Mouse (Mus musculus) forebrain, embryonic 16.5 days (tissue): ENCODE measurements around the gene Tnfrsf11a. TPM values are rescaled to one million over a fixed set of nuclear protein-coding genes. Genes with fewer than 3 reads are reported as not detected.
A peak's percentile ranks its signal among the peaks of the same experiment; 100 is the strongest.
"Not testable (repeated sequence)": the region's sequence is repeated elsewhere in the genome, so short reads cannot be mapped to it uniquely, and the experiment has no call there.

ENCODE experiments used
- ATAC-seq: fragments of 200-750 bp; cut with Nextera tagmentation; 2 replicates; pipeline ENCODE4 v1.8.0; 2017; ENCODE audit warnings: mild to moderate bottlenecking, moderate library complexity
- H3K27ac ChIP-seq: fragments of 300-500 bp; sonication (generic); 2 replicates; pipeline ENCODE4 v1.5.1; 2014; ENCODE audit warnings: low read length, control low read depth
- H3K27me3 ChIP-seq: fragments of 300-500 bp; sonication (generic); replicated peaks from 2 replicates; pipeline ENCODE4 v1.6.1; 2014; ENCODE audit warnings: low read length; ENCODE audit not compliant: control insufficient read depth, insufficient read depth
- H3K36me3 ChIP-seq: fragments of 300-500 bp; sonication (generic); 2 replicates; pipeline ENCODE4 v1.6.1; 2014; ENCODE audit not compliant: control insufficient read depth, insufficient read depth
- H3K4me1 ChIP-seq: fragments of 300-500 bp; sonication (generic); replicated peaks from 2 replicates; pipeline ENCODE4 v1.6.1; 2014; ENCODE audit warnings: low read length; ENCODE audit not compliant: control insufficient read depth, insufficient read depth
- H3K4me2 ChIP-seq: fragments of 300-500 bp; sonication (generic); 2 replicates; pipeline ENCODE4 v1.6.1; 2014; ENCODE audit warnings: mild to moderate bottlenecking, low read length, control low read depth
- H3K4me3 ChIP-seq: fragments of 300-500 bp; sonication (generic); replicated peaks from 2 replicates; pipeline ENCODE4 v1.5.1; 2014; ENCODE audit warnings: mild to moderate bottlenecking, low read length, control low read depth
- H3K9ac ChIP-seq: fragments of 300-500 bp; sonication (generic); replicated peaks from 2 replicates; pipeline ENCODE4 v1.6.1; 2014; ENCODE audit warnings: low read depth, low read length, control low read depth
- H3K9me3 ChIP-seq: fragments of 300-500 bp; sonication (generic); 2 replicates; pipeline ENCODE4 v1.6.1; 2016; ENCODE audit warnings: low read length; ENCODE audit not compliant: control insufficient read depth
- WGBS: fragments of 180-500 bp; shearing (Covaris S2); extraction: QIAGEN DNeasy Blood & Tissue Kit; methylation state at CpG from one replicate; pipeline ENCODE4 v1.1.7; 2014; 5-methylcytosine and 5-hydroxymethylcytosine counted together
- polyA plus RNA-seq: library from polyadenylated mRNA; unstranded; fragments of >200 nt; fragmentation: Nextera tagmentation; extraction: Ambion mirVana; gene quantifications from 2 replicates; pipeline ENCODE4 v1.2.1, GENCODE M21; 2015

The Tnfrsf11a gene
- polyA plus RNA-seq, 1 experiment from 2014 or later, result 0.18 TPM

DNA sequence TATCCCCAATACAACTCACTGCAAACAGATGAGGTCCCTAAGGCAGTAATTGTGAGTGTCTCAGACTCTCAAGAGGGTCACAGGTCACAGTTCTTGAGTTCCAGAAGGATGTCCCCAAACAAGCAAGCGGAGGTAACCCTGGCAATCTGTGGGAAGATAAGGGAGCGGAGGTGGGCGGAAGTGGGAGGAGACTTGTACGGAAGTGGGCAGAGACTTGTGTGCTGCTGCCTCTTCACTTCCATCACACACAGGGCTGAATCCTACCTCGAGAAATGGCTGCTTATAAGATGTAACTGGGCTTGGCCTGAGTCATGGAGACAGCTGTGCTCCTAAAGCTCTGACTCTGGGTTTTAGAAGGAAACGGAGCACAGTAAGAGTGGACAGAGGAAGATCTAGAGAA, 22.4 kb downstream of the Tnfrsf11a start:
- no peak for ATAC-seq
- no peak overlapping the region for H3K27ac ChIP-seq
- no peaks in the 10 kb centered on the region for H3K27me3 ChIP-seq
- 82% methylated on average over 6 of the region's 6 CpGs for WGBS
- H3K36me3 ChIP-seq, result no peaks in the 10 kb centered on the region
- H3K4me2 ChIP-seq, result no peak overlapping the region
- H3K9me3 ChIP-seq, result no peaks in the 10 kb centered on the region
- no peak overlapping the region for H3K9ac ChIP-seq
- H3K4me3 ChIP-seq, result no peak overlapping the region
- H3K4me1 ChIP-seq, result no peaks in the 10 kb centered on the region

DNA sequence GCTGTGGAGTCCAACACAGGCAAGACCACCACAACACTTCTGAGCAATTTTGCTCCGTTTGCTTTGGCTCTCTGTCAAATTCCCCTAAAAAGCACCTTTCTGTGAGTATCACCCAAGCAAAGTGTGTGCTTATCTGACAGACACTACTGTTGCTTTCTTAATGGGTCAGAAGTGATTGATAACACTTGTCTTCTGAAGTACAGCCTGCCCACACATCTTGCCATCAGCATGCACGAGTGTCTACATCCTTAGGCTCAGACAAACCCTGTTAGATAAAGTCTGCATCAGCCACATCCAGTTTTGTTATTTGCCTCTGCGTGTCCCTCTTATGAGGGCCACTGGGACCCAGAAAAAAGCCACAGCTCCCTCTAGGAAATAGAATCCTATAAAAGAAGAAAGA, 23.8 kb downstream of the Tnfrsf11a start:
- 86% methylated on average over 3 of the region's 3 CpGs for WGBS
- H3K27me3 ChIP-seq, result no peaks in the 10 kb centered on the region
- no peaks in the 10 kb centered on the region for H3K36me3 ChIP-seq
- no peak overlapping the region for H3K4me3 ChIP-seq
- no peaks in the 10 kb centered on the region for H3K9me3 ChIP-seq
- H3K4me2 ChIP-seq, result no peak overlapping the region
- H3K9ac ChIP-seq, result no peak overlapping the region
- H3K4me1 ChIP-seq, result no peaks in the 10 kb centered on the region
- H3K27ac ChIP-seq, result no peak overlapping the region
- ATAC-seq, result no peak

DNA sequence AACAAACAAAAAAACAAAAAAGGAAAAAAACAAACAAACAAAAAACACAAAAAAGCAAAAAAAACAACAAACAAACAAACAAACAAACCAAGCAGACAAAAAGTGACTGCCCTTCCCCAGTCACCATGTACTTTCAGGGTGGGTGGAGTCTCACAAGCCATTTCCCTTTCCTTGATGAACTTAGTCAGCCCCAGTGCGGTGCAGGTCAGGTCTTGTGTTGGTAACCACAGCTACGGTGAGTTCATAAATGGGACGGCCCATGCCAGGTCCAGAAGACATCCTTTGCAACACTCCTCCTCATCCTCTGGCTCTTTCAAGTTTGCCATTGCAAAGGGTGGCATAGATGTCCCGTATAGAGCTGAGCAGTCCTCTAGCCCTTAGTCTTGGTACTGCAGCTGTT, 25.0 kb downstream of the Tnfrsf11a start:
- H3K27ac ChIP-seq, result no peak overlapping the region
- H3K36me3 ChIP-seq, result no peaks in the 10 kb centered on the region
- no peak overlapping the region for H3K4me2 ChIP-seq
- no peaks in the 10 kb centered on the region for H3K4me1 ChIP-seq
- H3K9ac ChIP-seq, result no peak overlapping the region
- H3K9me3 ChIP-seq, result no peaks in the 10 kb centered on the region
- no peaks in the 10 kb centered on the region for H3K27me3 ChIP-seq
- no peak overlapping the region for H3K4me3 ChIP-seq
- no peak for ATAC-seq
- WGBS, result 91% methylated on average over 4 of the region's 4 CpGs

DNA sequence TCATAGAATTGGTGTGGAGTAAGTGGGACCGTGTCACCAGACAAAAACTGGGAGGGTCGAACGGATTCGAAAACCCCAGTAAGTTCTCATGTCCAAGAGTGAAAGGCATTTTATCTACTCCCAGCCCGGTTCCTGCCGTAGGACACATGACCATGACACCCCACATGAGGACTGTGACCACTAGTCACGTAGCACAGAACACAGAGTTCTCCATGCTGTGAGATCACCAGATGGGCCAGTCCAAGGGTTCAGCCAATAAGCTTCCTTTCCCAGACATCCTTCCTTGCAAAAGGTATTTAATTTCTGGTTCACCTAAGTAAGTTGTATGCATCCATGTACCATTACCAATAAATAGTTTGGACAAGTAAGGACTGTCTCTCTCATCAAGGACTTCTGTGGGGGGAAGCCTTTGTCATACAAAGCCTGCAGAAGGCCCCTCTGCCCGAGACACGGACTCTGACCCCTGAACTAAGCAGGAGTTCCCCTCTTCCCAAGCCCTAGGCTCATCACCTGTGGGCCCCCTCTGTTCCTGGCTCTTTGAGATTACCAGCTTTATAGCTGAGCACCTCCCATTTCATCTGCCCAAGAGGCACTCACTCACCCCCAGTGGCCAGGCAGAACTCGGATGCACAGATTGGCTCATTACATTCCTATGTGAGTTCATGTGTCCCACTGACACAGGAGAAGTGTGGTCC, 26.7 kb downstream of the Tnfrsf11a start:
- WGBS, result 92% methylated on average over 10 of the region's 10 CpGs
- Histone ChIP-seq H3K4me3 (no peak overlapping the region), H3K4me1 (no peaks in the 10 kb centered on the region)

DNA sequence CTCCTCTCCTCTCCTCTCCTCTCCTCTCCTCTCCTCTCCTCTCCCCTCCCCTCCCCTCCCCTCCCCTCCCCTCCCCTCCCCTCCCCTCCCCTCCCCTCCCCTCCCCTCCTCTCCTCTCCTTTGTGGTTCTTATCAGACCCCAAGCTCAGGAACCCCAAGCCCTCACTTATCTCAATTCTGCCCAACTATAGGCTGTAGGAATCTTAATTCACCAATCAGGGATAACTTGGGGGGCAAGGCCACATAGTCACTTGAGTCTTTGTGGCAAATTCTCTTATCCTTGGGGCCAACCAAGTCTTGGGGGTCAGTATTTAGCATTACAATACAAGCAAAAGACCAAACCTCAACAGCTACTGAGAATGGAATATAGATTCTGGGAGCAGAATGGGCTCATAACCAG, 31.5 kb downstream of the Tnfrsf11a start:
- not testable (repeated sequence) for H3K4me3 ChIP-seq, ATAC-seq, H3K36me3 ChIP-seq, H3K4me1 ChIP-seq, H3K4me2 ChIP-seq, H3K27me3 ChIP-seq, H3K9me3 ChIP-seq, H3K9ac ChIP-seq, H3K27ac ChIP-seq

More for the DNA sequence above, 26.7 kb downstream of the Tnfrsf11a start:
- no peak for ATAC-seq
- Histone ChIP-seq H3K9me3 (no peaks in the 10 kb centered on the region), H3K27ac (no peak overlapping the region), H3K4me2 (no peak overlapping the region), H3K9ac (no peak overlapping the region), H3K27me3 (no peaks in the 10 kb centered on the region), H3K36me3 (no peaks in the 10 kb centered on the region)

DNA sequence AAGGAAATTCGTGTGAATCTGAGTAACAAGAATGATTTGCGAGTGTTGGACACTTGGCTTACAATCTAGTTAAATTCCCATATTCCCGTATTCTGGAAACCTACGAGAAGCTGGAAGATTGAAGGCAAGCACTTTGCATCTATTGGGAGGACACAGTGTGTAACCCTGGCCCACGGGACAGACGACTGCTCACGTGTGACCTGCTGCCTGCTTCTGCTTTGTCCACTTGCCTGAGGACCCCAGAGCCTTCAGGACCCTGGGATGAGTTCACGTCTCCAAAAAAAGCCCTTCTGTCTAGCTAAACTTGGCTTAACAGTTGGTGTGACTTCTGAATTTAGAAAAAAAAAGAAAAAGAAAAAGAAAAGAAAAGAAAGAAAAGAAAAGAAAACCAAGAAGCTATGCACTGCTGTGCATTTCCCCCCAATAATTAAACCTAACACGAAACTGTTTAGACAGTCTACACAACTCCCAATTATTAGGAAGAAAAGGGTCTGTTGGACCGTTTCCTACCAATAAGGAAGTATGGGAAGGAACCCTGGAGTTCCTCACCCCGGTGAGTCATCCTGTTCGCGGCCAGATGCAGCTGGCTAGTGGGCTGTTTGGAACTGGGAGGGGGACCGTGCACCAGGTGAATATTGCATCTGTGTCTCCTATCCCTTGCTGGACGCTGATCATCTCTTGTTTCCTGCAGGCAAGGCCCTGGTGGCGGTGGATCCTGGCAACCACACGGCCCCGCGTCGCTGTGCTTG, 32.6 kb downstream of the Tnfrsf11a start:
- Histone ChIP-seq H3K9ac (no peak overlapping the region), H3K4me1 (no peaks in the 10 kb centered on the region), H3K4me3 (no peak overlapping the region), H3K27me3 (no peaks in the 10 kb centered on the region), H3K27ac (no peak overlapping the region), H3K36me3 (no peaks in the 10 kb centered on the region), H3K9me3 (no peaks in the 10 kb centered on the region), H3K4me2 (no peak overlapping the region)
- ATAC-seq, result 0 out of 2 replicates have a peak, but pooled peaks have one; percentile 12
- 72% methylated on average over 20 of the region's 20 CpGs for WGBS

DNA sequence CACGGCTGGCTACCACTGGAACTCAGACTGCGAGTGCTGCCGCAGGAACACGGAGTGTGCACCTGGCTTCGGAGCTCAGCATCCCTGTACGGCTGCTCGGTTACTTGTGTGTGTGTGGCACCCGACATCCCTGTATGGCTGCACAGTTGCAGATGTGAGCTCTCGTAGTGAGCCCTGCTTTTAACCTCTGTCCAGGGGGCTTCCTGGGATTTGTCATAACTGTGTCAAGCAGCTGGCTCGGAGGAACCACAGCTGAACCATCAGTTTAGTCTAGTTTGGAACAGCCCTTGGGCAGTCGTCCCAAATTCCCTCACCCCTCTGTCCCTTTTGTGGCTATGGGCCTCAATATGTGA, 33.2 kb downstream of the Tnfrsf11a start:
- Histone ChIP-seq H3K9me3 (no peaks in the 10 kb centered on the region), H3K36me3 (no peaks in the 10 kb centered on the region), H3K27ac (no peak overlapping the region), H3K9ac (no peak overlapping the region), H3K27me3 (no peaks in the 10 kb centered on the region), H3K4me1 (no peaks in the 10 kb centered on the region), H3K4me2 (no peak overlapping the region), H3K4me3 (no peak overlapping the region)
- ATAC-seq, result 0 out of 2 replicates have a peak, but pooled peaks have one; percentile 15
- 79% methylated on average over 11 of the region's 11 CpGs for WGBS

DNA sequence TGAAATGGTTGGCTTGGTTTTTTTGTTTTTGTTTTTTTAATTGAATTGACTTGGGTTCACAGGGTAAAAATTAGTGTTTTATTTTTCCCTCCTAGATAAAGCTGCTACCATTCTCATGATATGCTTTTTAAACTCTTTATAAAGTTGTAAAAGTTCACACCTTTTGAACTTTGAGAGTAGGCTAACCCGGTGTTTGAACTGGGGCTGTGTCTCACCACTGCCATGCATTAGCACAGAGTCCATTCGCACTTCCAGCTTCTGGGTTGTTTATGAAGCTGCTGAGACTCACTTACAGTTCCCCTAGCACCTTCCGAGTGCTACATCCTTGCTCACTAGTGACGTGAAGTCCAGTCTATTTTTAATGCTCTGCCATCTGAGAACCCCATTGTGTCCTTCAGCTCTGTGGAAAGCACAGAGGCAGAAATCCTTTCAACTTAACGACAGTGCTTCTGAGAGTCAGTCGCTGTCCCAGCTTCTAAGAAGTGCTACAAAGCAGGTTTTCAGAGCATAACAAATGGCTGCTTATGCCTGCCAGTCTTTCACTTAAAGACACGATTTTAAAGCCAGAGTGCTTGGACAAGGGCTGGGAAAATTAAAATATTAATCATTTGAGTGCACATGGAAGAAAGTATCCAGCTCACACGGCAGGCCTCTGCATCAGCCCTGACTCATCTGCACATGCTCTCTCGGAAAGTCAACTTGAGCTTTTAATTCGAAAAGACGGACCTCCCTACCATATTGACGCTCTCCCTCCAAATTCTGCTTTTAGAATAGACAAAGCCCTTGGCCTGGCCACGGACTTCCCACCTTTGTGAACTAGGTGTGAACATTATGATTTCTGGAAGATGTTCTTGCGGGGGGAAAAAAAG, 34.1 kb downstream of the Tnfrsf11a start:
- H3K9ac ChIP-seq, result no peak overlapping the region
- no peaks in the 10 kb centered on the region for H3K36me3 ChIP-seq
- H3K4me1 ChIP-seq, result no peaks in the 10 kb centered on the region
- WGBS, result 47% methylated on average over 14 of the region's 14 CpGs
- no peaks in the 10 kb centered on the region for H3K9me3 ChIP-seq
- ATAC-seq, result no peak
- H3K27ac ChIP-seq, result no peak overlapping the region
- H3K4me2 ChIP-seq, result no peak overlapping the region
- no peaks in the 10 kb centered on the region for H3K27me3 ChIP-seq
- H3K4me3 ChIP-seq, result no peak overlapping the region

DNA sequence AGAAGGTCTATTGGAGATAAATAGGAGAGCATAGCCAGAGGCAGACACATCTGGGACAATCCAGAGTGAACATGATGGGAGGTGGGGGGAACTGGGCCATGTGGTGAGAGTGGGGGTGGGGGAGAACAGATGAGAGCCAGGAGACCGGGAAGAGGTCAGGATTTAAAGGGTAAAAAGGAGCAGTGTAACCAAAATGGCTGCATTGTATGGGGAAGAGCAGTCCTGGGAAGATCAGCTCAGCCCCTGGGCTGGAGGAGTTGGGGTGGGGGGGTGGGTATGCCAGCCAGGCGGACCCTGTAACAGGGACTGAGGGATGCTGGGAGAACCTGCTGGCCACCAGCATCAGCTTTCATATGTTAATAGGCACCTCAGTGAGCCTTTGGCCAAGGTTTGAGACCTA, 34.8 kb downstream of the Tnfrsf11a start:
- ATAC-seq, result no peak

More for the DNA sequence above, 34.8 kb downstream of the Tnfrsf11a start:
- no peaks in the 10 kb centered on the region for H3K27me3 ChIP-seq
- H3K9ac ChIP-seq, result no peak overlapping the region
- no peak overlapping the region for H3K27ac ChIP-seq
- no peak overlapping the region for H3K4me2 ChIP-seq
- H3K36me3 ChIP-seq, result no peaks in the 10 kb centered on the region
- no peaks in the 10 kb centered on the region for H3K9me3 ChIP-seq
- no peak overlapping the region for H3K4me3 ChIP-seq
- no peaks in the 10 kb centered on the region for H3K4me1 ChIP-seq
- WGBS, result 41% methylated on average over 2 of the region's 2 CpGs
